Mouse (Mus musculus): ENCODE measurements at regions not wholly inside any gene's neighbourhood (a gene's known extent, or its start where the extent isn't known, plus 50 kb on each side); places are given as distances from the start of the nearest gene placed in this dataset.
"Not testable (repeated sequence)": the region's sequence is repeated elsewhere in the genome, so short reads cannot be mapped to it uniquely, and the experiment has no call there.

GRCm38 (mm10) chr8:15670722-15671121 lies 624.8 kb upstream of the BB014433 start:
- 32% methylated on average over 10 of the region's 10 CpGs for WGBS
- Histone ChIP-seq H3K36me3 (no peaks in the 10 kb centered on the region), H3K9me3 (replicated peaks) (no peaks in the 10 kb centered on the region), H3K27me3 (no peaks in the 10 kb centered on the region), H3K4me1 (peaks cover 15% of the 10 kb centered on the region), H3K27ac (peak overlapping the region; percentile 82), H3K4me3 (replicated peaks) (no peak overlapping the region), H3K9ac (no peak overlapping the region), H3K4me2 (peak overlapping the region; percentile 0; the same call in 1 of the 2 replicates)
- peak; percentile 92 for ATAC-seq (replicated peaks; ENCODE audit: low FRiP score)

DNA sequence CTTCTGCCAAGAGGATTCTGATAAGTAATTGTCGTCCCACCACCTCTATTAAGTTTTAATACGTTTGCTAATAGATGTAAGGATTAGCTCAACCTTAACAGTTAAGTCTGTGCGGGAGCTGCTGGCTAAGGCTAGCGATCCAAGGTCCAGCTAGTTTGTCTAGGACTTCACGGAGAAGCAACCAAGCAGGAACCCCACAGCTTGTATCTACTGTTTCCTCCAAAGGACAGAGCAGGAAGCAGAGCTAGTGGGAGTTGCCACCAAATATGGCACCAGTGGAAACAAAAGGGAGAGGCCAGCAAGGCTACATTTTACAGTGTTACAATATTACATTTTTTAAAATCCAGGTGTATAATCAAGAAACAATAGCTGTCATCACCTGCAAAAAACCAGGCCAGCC lies 624.4 kb upstream of the BB014433 start:
- Histone ChIP-seq H3K4me1 (peaks cover 15% of the 10 kb centered on the region), H3K27me3 (no peaks in the 10 kb centered on the region), H3K4me3 (replicated peaks) (no peak overlapping the region), H3K36me3 (no peaks in the 10 kb centered on the region), H3K27ac (peak overlapping the region; percentile 82), H3K9me3 (replicated peaks) (no peaks in the 10 kb centered on the region), H3K4me2 (peak overlapping the region; percentile 0; the same call in 1 of the 2 replicates), H3K9ac (no peak overlapping the region)
- ATAC-seq (replicated peaks; ENCODE audit: low FRiP score): peak; percentile 86
- WGBS: 46% methylated on average over 5 of the region's 5 CpGs

DNA sequence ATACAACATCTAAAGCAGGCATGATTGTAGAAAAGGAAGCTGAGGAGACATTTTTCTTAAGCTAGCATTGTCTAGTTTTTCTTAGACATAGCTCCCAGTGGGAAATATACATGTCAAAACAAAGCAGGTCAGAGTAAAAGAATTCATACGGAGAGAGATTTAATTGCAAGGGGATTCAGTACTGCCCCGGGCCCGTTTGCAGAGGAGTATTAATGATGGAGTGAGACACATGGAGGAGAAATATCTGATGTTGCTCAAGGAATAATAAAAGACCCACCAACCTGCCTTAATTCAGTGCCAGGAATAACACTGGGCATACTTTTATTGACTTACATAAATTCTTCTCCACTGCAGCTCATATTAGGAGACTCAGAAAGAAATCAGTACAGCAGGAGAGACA lies 623.6 kb upstream of the BB014433 start:
- no peak for ATAC-seq (replicated peaks; ENCODE audit: low FRiP score)
- Histone ChIP-seq H3K27me3 (no peaks in the 10 kb centered on the region), H3K9me3 (replicated peaks) (no peaks in the 10 kb centered on the region), H3K4me3 (replicated peaks) (no peak overlapping the region), H3K4me2 (no peak overlapping the region), H3K36me3 (no peaks in the 10 kb centered on the region), H3K27ac (peak overlapping the region; percentile 82; the same call in 1 of the 2 replicates), H3K9ac (no peak overlapping the region), H3K4me1 (peaks cover 15% of the 10 kb centered on the region)
- 51% methylated on average over 3 of the region's 3 CpGs for WGBS

DNA sequence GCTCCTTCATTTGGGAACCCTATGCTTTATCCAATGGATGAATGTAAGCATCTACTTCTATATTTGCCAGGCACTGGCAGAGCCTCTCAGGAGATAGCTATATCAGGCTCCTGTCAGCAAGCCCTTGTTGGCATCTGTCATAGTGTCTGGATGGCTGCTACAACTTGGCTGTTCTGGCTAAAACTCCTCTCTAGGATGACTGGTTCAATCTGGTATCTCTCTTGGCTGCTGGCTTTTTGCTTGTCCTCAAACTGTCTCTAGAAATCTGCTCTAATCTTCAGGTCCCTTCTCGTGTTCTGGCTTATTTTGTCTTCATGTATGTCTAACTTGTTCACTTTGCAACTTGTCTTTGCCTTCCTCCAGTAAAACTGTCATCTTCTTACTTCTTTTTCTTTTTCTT lies 614.7 kb upstream of the BB014433 start:
- H3K27me3 ChIP-seq: no peaks in the 10 kb centered on the region
- no peak overlapping the region for H3K4me3 ChIP-seq (replicated peaks)
- no peak overlapping the region for H3K9ac ChIP-seq
- WGBS: 74% methylated on average over 1 of the region's 1 CpGs
- ATAC-seq (replicated peaks; ENCODE audit: low FRiP score): no peak
- no peak overlapping the region for H3K4me2 ChIP-seq
- no peaks in the 10 kb centered on the region for H3K9me3 ChIP-seq (replicated peaks)
- no peaks in the 10 kb centered on the region for H3K4me1 ChIP-seq
- no peaks in the 10 kb centered on the region for H3K36me3 ChIP-seq
- no peak overlapping the region for H3K27ac ChIP-seq

GRCm38 (mm10) chr8:15634769-15635366 lies 589.0 kb upstream of the BB014433 start:
- Histone ChIP-seq H3K36me3 (no peaks in the 10 kb centered on the region), H3K4me1 (no peaks in the 10 kb centered on the region), H3K9ac (no peak overlapping the region), H3K4me3 (replicated peaks) (no peak overlapping the region), H3K9me3 (replicated peaks) (no peaks in the 10 kb centered on the region; the same call in none of the 2 replicates), H3K27ac (no peak overlapping the region), H3K27me3 (no peaks in the 10 kb centered on the region), H3K4me2 (no peak overlapping the region)
- ATAC-seq (replicated peaks; ENCODE audit: low FRiP score): no peak
- WGBS: 85% methylated on average over 4 of the region's 4 CpGs

- H3K9me3 ChIP-seq (replicated peaks): no peaks in the 10 kb centered on the region; the same call in 1 of the 2 replicates
- H3K9ac ChIP-seq: no peak overlapping the region
- H3K36me3 ChIP-seq: no peaks in the 10 kb centered on the region
- no peak overlapping the region for H3K27ac ChIP-seq
- H3K4me1 ChIP-seq: no peaks in the 10 kb centered on the region
- no peak for ATAC-seq (replicated peaks; ENCODE audit: low FRiP score)
- no peaks in the 10 kb centered on the region for H3K27me3 ChIP-seq
- H3K4me3 ChIP-seq (replicated peaks): no peak overlapping the region
- 86% methylated on average over 2 of the region's 2 CpGs for WGBS
- H3K4me2 ChIP-seq: no peak overlapping the region
Measured at GRCm38 (mm10) chr8:15628584-15628983, 582.7 kb upstream of the BB014433 start.

DNA sequence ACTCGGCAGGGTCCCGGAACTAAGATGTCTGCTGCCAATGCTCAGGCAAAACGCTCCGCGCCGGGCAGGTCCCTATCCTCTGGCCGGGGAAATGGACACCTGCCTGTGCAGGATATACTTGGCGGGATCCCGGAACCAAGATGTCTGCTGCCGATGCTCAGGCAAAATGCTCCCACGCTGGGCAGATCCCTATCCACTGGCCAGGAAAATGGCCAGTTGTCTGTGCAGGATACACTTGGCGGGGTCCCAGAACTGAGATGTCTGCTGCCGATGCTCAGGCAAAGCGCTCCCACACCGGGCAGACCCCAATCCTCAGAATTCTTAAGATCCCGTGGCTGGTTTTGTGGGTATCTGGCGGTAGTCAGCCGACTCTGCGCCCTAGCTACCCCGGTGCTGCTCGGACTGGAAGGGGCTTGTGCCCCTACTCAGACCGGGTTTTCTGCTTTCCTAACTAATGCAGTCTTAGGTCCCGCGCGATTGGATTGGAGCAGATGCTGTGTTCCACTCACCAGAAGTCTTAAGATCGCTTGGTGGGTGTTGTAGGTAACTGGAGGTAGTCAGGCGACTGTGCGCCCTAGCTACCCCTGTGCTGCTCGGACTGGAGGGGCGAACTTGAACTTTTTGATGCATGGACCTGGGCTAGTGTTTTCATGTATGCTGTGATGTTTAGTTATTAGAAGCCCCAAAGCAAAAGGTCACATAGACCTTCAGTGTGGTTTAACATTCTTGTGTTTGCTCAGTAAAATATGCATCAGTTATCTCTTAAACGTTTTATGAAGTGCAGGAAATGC lies 577.9 kb upstream of the BB014433 start:
- H3K4me1 ChIP-seq; H3K27ac ChIP-seq; H3K36me3 ChIP-seq; ATAC-seq (replicated peaks; ENCODE audit: low FRiP score); H3K9ac ChIP-seq; H3K27me3 ChIP-seq; H3K4me2 ChIP-seq; H3K9me3 ChIP-seq (replicated peaks); H3K4me3 ChIP-seq (replicated peaks): not testable (repeated sequence)
- WGBS: 92% methylated on average over 31 of the region's 31 CpGs

DNA sequence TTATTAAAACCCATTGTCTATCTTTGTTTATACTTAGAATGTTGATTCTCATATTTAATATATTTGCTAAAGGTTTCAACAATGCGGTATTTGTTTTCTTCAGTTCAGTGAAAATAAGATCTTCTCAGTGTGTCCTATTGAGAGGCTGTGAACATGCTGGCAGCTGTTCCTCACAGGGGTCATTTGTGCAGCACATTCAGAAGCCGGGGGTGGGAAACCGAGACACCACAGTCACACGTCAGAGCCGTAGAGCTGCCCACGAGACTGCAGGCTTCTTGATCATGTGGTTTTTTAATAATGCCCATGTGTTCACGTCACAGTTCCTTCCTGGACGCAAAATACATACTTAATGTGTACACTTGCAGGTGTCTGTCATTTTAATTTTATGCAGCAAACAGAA lies 564.3 kb upstream of the BB014433 start:
- H3K4me1 ChIP-seq: no peaks in the 10 kb centered on the region
- H3K9me3 ChIP-seq (replicated peaks): no peaks in the 10 kb centered on the region
- 55% methylated on average over 8 of the region's 8 CpGs for WGBS
- H3K4me3 ChIP-seq (replicated peaks): no peak overlapping the region
- no peak overlapping the region for H3K9ac ChIP-seq
- ATAC-seq (replicated peaks; ENCODE audit: low FRiP score): no peak
- no peaks in the 10 kb centered on the region for H3K27me3 ChIP-seq
- H3K36me3 ChIP-seq: no peaks in the 10 kb centered on the region
- no peak overlapping the region for H3K4me2 ChIP-seq
- H3K27ac ChIP-seq: no peak overlapping the region

GRCm38 (mm10) chr8:15607598-15608215 lies 561.8 kb upstream of the BB014433 start:
- ATAC-seq (replicated peaks; ENCODE audit: low FRiP score): no peak
- H3K4me1 ChIP-seq: no peaks in the 10 kb centered on the region
- WGBS: 64% methylated on average over 7 of the region's 7 CpGs
- no peaks in the 10 kb centered on the region for H3K27me3 ChIP-seq
- no peak overlapping the region for H3K27ac ChIP-seq
- no peak overlapping the region for H3K4me2 ChIP-seq
- no peak overlapping the region for H3K9ac ChIP-seq
- H3K4me3 ChIP-seq (replicated peaks): no peak overlapping the region
- no peaks in the 10 kb centered on the region for H3K9me3 ChIP-seq (replicated peaks)
- no peaks in the 10 kb centered on the region for H3K36me3 ChIP-seq

- 61% methylated on average over 4 of the region's 4 CpGs for WGBS
- H3K27ac ChIP-seq: no peak overlapping the region
- no peaks in the 10 kb centered on the region for H3K36me3 ChIP-seq
- H3K9ac ChIP-seq: no peak overlapping the region
- H3K9me3 ChIP-seq (replicated peaks): no peaks in the 10 kb centered on the region
- no peak overlapping the region for H3K4me2 ChIP-seq
- no peaks in the 10 kb centered on the region for H3K27me3 ChIP-seq
- no peak overlapping the region for H3K4me3 ChIP-seq (replicated peaks)
- no peaks in the 10 kb centered on the region for H3K4me1 ChIP-seq
- no peak for ATAC-seq (replicated peaks; ENCODE audit: low FRiP score)
Measured at GRCm38 (mm10) chr8:15601531-15601930, 555.7 kb upstream of the BB014433 start.

GRCm38 (mm10) chr8:15593106-15593505 lies 547.2 kb upstream of the BB014433 start:
- H3K36me3 ChIP-seq: no peaks in the 10 kb centered on the region
- no peak overlapping the region for H3K4me3 ChIP-seq (replicated peaks)
- H3K9me3 ChIP-seq (replicated peaks): no peaks in the 10 kb centered on the region
- WGBS: 93% methylated on average over 6 of the region's 6 CpGs
- H3K4me2 ChIP-seq: no peak overlapping the region
- H3K27ac ChIP-seq: no peak overlapping the region
- no peaks in the 10 kb centered on the region for H3K4me1 ChIP-seq
- no peak overlapping the region for H3K9ac ChIP-seq
- ATAC-seq (replicated peaks; ENCODE audit: low FRiP score): no peak
- H3K27me3 ChIP-seq: no peaks in the 10 kb centered on the region

- Histone ChIP-seq H3K4me2 (no peak overlapping the region), H3K9ac (no peak overlapping the region), H3K9me3 (replicated peaks) (no peaks in the 10 kb centered on the region), H3K36me3 (no peaks in the 10 kb centered on the region), H3K27me3 (no peaks in the 10 kb centered on the region), H3K4me1 (no peaks in the 10 kb centered on the region), H3K4me3 (replicated peaks) (no peak overlapping the region), H3K27ac (no peak overlapping the region)
- no peak for ATAC-seq (replicated peaks; ENCODE audit: low FRiP score)
- 76% methylated on average over 5 of the region's 5 CpGs for WGBS
Measured at GRCm38 (mm10) chr8:15583782-15584181, 537.9 kb upstream of the BB014433 start.
